ENCODE assay signal across 8 mouse cellular contexts in genomic region chr14:54577089-54577982, GRCm38 (mm10). TPM values are rescaled to one million over a fixed set of nuclear protein-coding genes. Genes with fewer than 3 reads are reported as not detected.
DNase-seq lines count a peak whose midpoint lies in the region; ATAC-seq and TF ChIP-seq lines count a peak whose summit lies in the region.

Ajuba (minus strand) TSS chr14:54577558.

- H3K4me1 ChIP-seq in intestine, embryonic 15.5 days (replicated peaks), result peaks cover 37% of the 10 kb centered on the region
- peaks cover 27% of the 10 kb centered on the region for H3K4me1 ChIP-seq in limb, embryonic 11.5 days (ENCODE audit: control insufficient read depth, insufficient read depth, low read length)
- peaks cover 48% of the 10 kb centered on the region for H3K4me1 ChIP-seq in midbrain, embryonic 12.5 days
- peaks cover 26% of the 10 kb centered on the region for H3K4me1 ChIP-seq in small intestine, adult 2 months (ENCODE audit: control insufficient read depth, insufficient read depth, insufficient read length, low read length)

- peak within 1 kb of the TSS; percentile 89 for H3K4me3 ChIP-seq in intestine, embryonic 15.5 days (replicated peaks)
- H3K4me3 ChIP-seq in limb, embryonic 11.5 days (ENCODE audit: low read depth, low read length), result peak within 1 kb of the TSS; percentile 81
- peak within 1 kb of the TSS; percentile 78 for H3K4me3 ChIP-seq in midbrain, embryonic 12.5 days
- peak within 1 kb of the TSS; percentile 82 for H3K4me3 ChIP-seq in small intestine, adult 2 months (ENCODE audit: low read depth, low read length)

- H3K4me2 ChIP-seq in intestine, embryonic 15.5 days (replicated peaks), result peak within 1 kb of the TSS; percentile 92
- peak within 1 kb of the TSS; percentile 90 for H3K4me2 ChIP-seq in limb, embryonic 11.5 days (ENCODE audit: low read depth, severe bottlenecking)
- H3K4me2 ChIP-seq in midbrain, embryonic 12.5 days (replicated peaks), result peak within 1 kb of the TSS; percentile 76

- no peak for TF ChIP-seq CTCF in small intestine, adult 2 months (IDR thresholded peaks at IDR 0.05; ENCODE audit: extremely low read depth, insufficient read length, insufficient replicate concordance, low read depth, low read length)

- TF ChIP-seq POLR2A in small intestine, adult 2 months (IDR thresholded peaks at IDR 0.05; ENCODE audit: low read depth, low read length), result peak; percentile 9; the same call in 1 of the 2 replicates

- under 1% methylated on average over 66 of the region's 66 CpGs for WGBS in intestine, embryonic 15.5 days
- whole genome bisulfite sequencing in limb, embryonic 11.5 days, result under 1% methylated on average over 66 of the region's 66 CpGs
- WGBS in midbrain, embryonic 12.5 days, result under 1% methylated on average over 66 of the region's 66 CpGs
- WGBS in small intestine, adult 2 months, result under 1% methylated on average over 66 of the region's 66 CpGs

- peak within 1 kb of the TSS; percentile 95 for H3K9ac ChIP-seq in intestine, embryonic 15.5 days
- peak within 1 kb of the TSS; percentile 94 for H3K9ac ChIP-seq in limb, embryonic 11.5 days (ENCODE audit: low read length)
- H3K9ac ChIP-seq in midbrain, embryonic 12.5 days (replicated peaks), result peak within 1 kb of the TSS; percentile 87

- DNase-seq in adrenal gland, adult 2 months, result peak; percentile 95
- DNase-seq in embryo, embryonic 9.5 days (ENCODE audit: extremely low spot score), result peak; percentile 97
- DNase-seq in gonadal fat pad, adult 2 months (ENCODE audit: low read depth), result peak; percentile 54
- DNase-seq in limb, embryonic 11.5 days (ENCODE audit: low spot score), result peak; percentile 96

- H3K36me3 ChIP-seq in intestine, embryonic 15.5 days, result no peaks in the 10 kb centered on the region
- H3K36me3 ChIP-seq in limb, embryonic 11.5 days (ENCODE audit: control insufficient read depth, insufficient read depth, low read length), result peaks cover 1% of the 10 kb centered on the region; the same call in 1 of the 2 replicates
- no peaks in the 10 kb centered on the region for H3K36me3 ChIP-seq in midbrain, embryonic 12.5 days
- H3K36me3 ChIP-seq in small intestine, adult 2 months (ENCODE audit: control insufficient read depth, insufficient read depth, low read length), result no peaks in the 10 kb centered on the region

- peak within 1 kb of the TSS; percentile 91 for H3K27ac ChIP-seq in intestine, embryonic 15.5 days
- peak within 1 kb of the TSS; percentile 88 for H3K27ac ChIP-seq in limb, embryonic 11.5 days (replicated peaks; ENCODE audit: low read depth, low read length)
- peak within 1 kb of the TSS; percentile 82 for H3K27ac ChIP-seq in midbrain, embryonic 12.5 days (replicated peaks)
- peak within 1 kb of the TSS; percentile 43 for H3K27ac ChIP-seq in small intestine, adult 2 months (ENCODE audit: insufficient read depth, low read depth, low read length)

- peak; percentile 69 for ATAC-seq in intestine, embryonic 15.5 days
- ATAC-seq in limb, embryonic 11.5 days (ENCODE audit: insufficient number of reproducible peaks, low FRiP score, low TSS enrichment, low read depth), result peak; percentile 78
- ATAC-seq in midbrain, embryonic 12.5 days (ENCODE audit: low FRiP score, low read depth), result peak; percentile 51
- ATAC-seq in megakaryocyte-erythroid progenitor cell, adult 5-6 weeks (replicated peaks; ENCODE audit: low FRiP score, low TSS enrichment, poor library complexity, severe bottlenecking), result no peak

- H3K27me3 ChIP-seq in intestine, embryonic 15.5 days (replicated peaks), result no peaks in the 10 kb centered on the region
- no peaks in the 10 kb centered on the region for H3K27me3 ChIP-seq in limb, embryonic 11.5 days (ENCODE audit: control insufficient read depth, insufficient read depth, low read length)
- H3K27me3 ChIP-seq in midbrain, embryonic 12.5 days, result peaks cover 31% of the 10 kb centered on the region
- H3K27me3 ChIP-seq in small intestine, adult 2 months (ENCODE audit: control insufficient read depth, insufficient read depth, low read length), result peaks cover 22% of the 10 kb centered on the region

- H3K9me3 ChIP-seq in intestine, embryonic 15.5 days, result no peaks in the 10 kb centered on the region
- no peaks in the 10 kb centered on the region for H3K9me3 ChIP-seq in limb, embryonic 11.5 days (ENCODE audit: control insufficient read depth, low read length)
- no peaks in the 10 kb centered on the region for H3K9me3 ChIP-seq in midbrain, embryonic 12.5 days

RNA-seq across cellular contexts. Expression of gene Ajuba, which starts in this region (rescaled TPM):
- total RNA-seq in adrenal gland, adult 2 months (2021), result 10 to 100 TPM; 14.4 to 30.3 TPM
- polyA plus RNA-seq in adrenal gland, adult 2 months (2012; rRNA removed), result 47.0 and 56.9 TPM in 2 replicates
- polyA plus RNA-seq in gonadal fat pad, adult 2 months (2012; rRNA removed), result 31.5 and 32.2 TPM in 2 replicates
- polyA plus RNA-seq in intestine, embryonic 15.5 days (2015; fragmentation: Nextera tagmentation; extraction: Ambion mirVana), result 18.2 and 19.0 TPM in 2 replicates
- 38.5 and 41.8 TPM in 2 replicates for polyA plus RNA-seq in limb, embryonic 11.5 days (2014; fragmentation: Nextera tagmentation; extraction: Ambion mirVana)
- 41.6 and 46.6 TPM in 2 replicates for polyA plus RNA-seq in midbrain, embryonic 12.5 days (2016; fragmentation: Nextera tagmentation; extraction: Ambion mirVana)
- 2.6 and 3.0 TPM in 2 replicates for polyA plus RNA-seq in small intestine, adult 2 months (2012; rRNA removed)
- not detected in 2 replicates for total RNA-seq in megakaryocyte-erythroid progenitor cell, adult 5-6 weeks (2014; fragmentation: Nextera tagmentation)
- total RNA-seq in megakaryocyte-erythroid progenitor cell, adult 5-6 weeks (2017), result 0.19 and 0.80 TPM in 2 replicates

Comparison
In these comparisons a context has a peak if more than half of its experiments do, and no peak if none do; other contexts are left out.
1. RNA of gene Ajuba (total RNA-seq): 14.4 to 30.3 TPM in adrenal gland, adult 2 months; 0.19 to 0.80 TPM in megakaryocyte-erythroid progenitor cell, adult 5-6 weeks; every median in the first group is over 4 times any median in the second.
2. Peak in every context shown above with its lines, with median percentiles within 50 percentile points of each other: DNase-seq, H3K27ac ChIP-seq, H3K4me2 ChIP-seq, H3K4me3 ChIP-seq and H3K9ac ChIP-seq.